Mouse (Mus musculus): ENCODE measurements around the gene Dnajc3.

DNA sequence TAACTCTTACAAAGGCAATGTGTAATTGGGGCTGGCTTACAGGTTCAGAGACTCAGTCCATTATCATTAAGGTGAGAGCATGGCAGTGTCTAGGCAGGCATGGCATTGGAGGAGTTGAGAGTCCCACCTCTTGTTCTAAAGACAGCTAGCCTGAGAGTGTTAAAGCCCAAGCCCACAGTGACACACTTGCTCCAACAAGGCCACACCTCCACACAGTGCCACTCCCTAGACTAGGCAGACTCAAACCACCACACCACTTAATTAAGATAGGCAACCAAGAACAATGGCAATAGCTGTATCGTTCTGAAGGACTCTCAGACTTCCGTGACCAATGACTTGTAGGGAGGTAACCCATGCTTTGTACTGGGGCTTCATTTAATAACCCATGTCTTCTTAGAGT, 7.0 kb upstream of the Dnajc3 start:
- TF ChIP-seq GABPA (IDR thresholded peaks at IDR 0.05; ENCODE audit: insufficient replicate concordance, low read depth, low read length) (no peak), SMC3 (IDR thresholded peaks at IDR 0.05; ENCODE audit: low read depth, low read length) (no peak), POLR2A (IDR thresholded peaks at IDR 0.05; ENCODE audit: low read depth, low read length) (no peak), CHD1 (IDR thresholded peaks at IDR 0.05; ENCODE audit: low read depth, low read length) (no peak), JUN (IDR thresholded peaks at IDR 0.05; ENCODE audit: insufficient read depth, low read depth, low read length) (no peak), CTCF (conservative IDR thresholded peaks at IDR 0.05 in 1 of 2, IDR thresholded peaks at IDR 0.05 in 1 of 2; ENCODE audit: low read depth in 2 of 2, low read length in 2 of 2) (no peak), JUND (conservative IDR thresholded peaks at IDR 0.05; ENCODE audit: low read depth, low read length) (no peak), SIN3A (IDR thresholded peaks at IDR 0.05; ENCODE audit: low read length) (no peak), MAX (IDR thresholded peaks at IDR 0.05; ENCODE audit: low read length) (no peak)
